Mouse (Mus musculus): ENCODE measurements around the gene Carhsp1.

DNA sequence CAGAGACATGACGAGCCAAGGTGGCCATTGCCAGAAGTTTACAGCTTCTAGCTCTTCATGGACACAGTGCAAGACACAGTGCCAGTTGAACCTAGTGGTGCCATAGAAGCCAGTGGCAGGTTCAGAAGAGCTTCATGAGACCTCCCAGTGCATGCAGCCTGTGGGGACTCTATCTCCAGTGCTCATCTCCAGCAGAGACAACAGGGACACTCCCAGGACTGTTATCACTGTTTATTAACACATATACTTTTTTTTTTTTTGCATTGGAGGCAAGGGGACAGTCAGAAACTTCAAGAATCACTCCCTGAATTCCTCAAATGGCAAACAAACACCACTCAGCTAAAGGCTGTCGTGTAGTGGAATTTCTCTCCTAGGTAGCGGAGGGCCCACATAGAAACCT is 58.5 kb downstream of the Carhsp1 start:
- TF ChIP-seq CTCF (IDR thresholded peaks at IDR 0.05), result no peak
- no peak for TF ChIP-seq POLR2A (IDR thresholded peaks at IDR 0.05; ENCODE audit: insufficient read depth, low read depth, low read length)
